Mouse (Mus musculus): ENCODE results near the gene Ifih1.

Gene Ifih1

DNA sequence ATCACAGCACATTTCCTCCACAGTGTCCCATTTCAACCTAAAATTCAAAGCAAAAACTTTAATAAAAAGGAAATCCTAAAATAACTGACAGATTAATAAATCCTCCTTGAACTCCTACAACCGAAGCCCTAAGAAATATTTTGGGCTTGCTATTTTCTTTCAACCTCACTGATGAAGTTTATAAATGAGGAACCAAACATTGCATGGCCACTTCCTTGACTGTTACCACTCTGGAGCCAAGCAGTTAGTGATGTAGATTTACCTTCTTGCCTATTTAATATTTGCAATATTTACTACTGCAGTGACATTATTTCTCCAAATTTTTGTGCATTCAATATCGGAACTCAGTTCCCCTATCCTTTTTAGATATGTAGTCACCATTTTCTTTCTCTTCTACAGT is 6.2 kb downstream of the Ifih1 start:
- no peak for DNase-seq (ENCODE audit: low read depth, low spot score)

DNA sequence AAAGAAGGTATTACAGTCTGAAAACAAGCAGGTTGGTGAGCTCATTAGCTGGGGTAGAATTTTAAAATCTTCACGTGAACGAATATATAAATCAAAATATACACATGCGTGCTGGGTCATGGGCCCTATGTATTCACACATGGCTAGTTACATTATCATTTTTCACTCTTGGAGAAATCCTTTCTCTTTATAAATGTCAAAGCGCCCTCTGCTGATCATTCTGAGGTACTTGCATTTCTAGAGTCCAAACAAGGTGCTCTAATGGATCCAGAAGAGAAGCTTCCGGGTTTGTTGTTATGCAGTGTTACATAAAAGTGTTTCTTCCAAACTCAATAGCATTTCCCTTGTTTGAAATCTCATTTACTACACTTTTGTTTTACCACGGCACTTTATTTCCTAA is 15.6 kb downstream of the Ifih1 start:
- peak; percentile 63 for DNase-seq (ENCODE audit: low read depth, low spot score)

DNA sequence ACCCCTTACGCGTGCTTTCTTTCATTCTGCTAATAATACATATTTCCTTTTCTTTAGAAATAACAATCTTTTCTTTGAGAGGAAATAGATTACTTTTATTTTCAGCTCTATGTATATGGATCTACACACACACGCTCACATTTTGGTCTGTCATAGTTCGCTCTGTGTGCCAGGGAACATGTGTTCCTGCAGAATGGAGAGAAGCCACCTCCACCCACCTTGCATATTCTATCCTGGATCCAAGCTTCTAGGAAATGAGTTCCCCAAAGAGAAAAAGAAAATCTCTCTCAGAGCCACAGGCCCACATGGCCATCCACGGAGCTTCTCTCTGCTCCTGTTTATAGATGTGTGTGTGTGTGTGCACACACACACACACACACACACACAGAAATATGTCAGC is 17.7 kb downstream of the Ifih1 start:
- DNase-seq (ENCODE audit: low read depth, low spot score) = no peak

DNA sequence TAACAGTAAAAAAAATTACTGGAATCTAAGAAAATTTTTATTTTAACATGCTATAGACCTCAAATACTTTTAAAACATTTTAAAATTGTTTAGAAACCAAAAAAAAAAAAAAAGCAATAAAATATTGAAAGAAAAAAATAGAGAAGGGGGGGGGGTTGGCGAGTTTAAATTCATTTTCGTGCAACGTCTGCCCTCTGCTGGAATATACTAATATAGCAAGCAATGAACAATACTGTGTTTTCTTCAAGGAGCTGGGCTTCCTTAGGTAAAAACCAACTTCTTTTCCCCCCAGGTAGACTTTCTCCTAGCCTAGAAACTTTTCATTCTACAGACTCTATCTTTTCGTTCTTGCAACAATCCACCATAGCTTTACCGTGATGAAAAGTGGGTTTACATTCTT is 18.3 kb downstream of the Ifih1 start:
- DNase-seq (ENCODE audit: low read depth, low spot score) = peak; percentile 44

DNA sequence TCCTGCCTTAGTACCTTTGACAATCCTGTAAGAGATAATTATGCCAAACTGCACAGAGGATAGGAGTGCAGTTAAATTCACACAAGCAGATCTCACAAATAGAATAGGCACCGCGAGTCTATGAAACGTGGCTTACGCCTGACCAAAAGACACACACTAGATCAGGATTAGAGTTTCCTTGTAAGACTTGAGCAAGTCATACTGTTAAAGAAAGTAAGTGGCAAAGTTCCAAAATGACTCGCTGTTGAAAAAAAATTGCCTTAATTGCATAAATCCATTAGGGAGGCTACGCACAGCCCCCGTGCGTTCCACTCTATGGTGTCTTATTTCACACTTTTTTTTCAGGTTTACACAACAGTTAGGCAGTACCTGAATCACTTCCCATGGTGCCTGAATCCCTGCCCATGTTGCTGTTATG is 23.0 kb downstream of the Ifih1 start:
- no peak for DNase-seq (ENCODE audit: low read depth, low spot score)

DNA sequence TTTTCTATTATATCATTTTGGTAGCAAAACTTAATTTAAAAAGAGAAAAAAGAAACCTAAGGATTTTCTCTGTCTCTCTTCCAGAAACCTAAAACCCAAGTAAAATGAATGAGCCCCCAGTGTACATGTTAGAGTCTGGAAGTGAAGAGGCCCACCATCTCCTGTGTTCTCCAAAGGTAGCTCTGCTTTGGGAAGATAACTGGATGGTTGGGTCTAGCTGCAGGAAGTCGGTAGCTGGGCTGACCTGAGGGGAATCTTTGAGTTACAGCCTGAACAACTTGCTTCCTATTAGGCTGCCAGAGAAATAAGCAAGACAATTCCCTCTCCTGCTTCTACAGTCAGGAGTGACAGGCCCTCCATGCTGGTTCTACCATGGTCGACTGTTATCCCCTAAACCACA is 26.4 kb downstream of the Ifih1 start:
- DNase-seq (ENCODE audit: low read depth, low spot score) = no peak

DNA sequence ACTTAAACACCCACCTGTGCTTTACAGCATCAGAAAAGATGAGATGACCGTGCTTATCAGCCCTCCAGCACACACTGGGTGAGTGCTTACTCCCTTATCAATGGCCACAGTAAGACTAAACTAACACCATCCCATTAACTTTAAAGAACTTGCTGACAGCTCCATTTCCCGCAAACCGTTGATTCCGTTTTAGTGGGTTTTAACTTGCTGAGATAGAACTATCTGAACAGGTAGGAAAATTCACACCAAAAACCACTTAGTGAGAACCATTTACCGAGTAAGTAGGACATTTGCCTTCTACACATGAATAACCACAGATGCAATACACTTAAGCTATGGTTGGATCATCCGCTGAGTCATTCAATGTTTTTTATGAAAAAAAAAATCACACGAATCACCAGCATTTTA is 27.1 kb downstream of the Ifih1 start:
- peak; percentile 14 for DNase-seq (ENCODE audit: low read depth, low spot score)

DNA sequence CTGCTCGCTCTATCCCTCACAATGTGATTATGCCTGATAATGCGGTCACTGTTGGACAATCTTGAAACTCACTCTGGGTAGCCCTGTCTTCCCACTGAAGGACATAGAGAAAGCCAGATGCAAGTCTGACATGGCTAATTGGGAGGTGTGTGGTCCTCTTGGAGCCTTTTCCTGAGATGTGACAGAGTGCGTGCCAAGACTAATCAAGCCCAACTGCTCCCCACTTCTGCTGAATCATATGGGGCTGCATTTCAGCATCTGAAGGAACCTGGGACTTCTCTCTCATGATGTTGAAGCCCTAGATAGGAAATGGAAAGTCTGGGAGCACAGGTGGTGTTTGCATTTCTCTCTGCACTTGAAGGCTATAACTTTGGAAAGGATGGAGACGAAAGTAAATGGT is 32.9 kb downstream of the Ifih1 start:
- DNase-seq (ENCODE audit: low read depth, low spot score) = no peak

DNA sequence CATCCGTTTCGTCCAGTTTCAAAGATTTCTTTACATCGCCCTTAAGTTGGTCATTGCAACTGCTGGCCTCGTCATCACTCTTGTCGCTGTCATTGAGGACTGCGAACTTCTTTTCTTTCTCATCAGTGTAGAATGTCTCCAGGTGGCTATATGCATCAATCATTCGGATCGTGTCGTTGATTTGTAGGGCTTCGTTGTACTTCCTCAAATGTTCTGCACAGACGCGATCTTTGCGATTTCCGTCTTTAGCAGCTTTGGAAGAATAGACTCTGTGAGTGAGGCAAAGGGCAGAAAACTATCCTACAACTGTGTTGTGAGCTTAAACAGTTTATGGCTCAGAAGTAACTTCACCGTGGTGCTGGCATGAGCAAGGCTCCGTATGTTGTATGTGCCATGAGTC is 39.9 kb downstream of the Ifih1 start:
- no peak for DNase-seq (ENCODE audit: low read depth, low spot score)

DNA sequence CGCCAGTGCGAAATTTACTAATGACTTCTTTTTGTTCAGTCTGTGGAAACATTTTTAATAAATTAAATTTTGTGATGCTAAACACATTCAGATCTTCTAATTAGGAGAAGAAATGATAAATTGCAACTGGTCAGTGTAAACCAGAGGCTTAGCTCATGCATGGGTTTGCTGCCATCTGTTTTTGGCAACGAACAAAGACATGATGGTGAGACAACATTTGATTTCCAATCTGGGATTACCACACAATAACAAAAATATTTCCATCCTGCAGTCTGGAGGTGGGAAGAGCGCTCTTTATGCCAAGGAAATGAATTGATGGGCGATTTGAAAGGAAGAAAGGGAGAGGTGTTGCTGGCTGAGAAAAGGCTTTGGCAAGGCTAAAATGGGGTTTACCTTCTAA is 42.5 kb downstream of the Ifih1 start:
- DNase-seq (ENCODE audit: low read depth, low spot score) = no peak

DNA sequence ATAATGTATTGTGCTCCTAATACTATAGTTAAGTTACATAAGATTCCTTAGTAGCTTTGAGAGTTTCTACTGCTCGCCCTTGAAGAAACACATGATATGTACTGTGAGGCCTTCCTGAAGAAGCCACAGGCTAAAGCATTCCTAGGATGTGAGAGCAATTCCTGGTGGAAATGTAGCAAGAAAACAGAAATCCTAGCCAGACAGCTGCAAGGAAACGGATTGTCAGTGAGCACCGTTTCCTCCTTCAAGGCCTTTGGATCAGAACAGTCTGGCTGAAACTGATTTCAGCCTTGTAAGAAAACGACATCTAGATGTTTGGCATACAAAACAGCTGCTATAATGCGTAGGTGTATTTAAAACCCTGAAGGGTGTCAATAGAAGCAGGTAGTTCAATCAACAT is 49.5 kb downstream of the Ifih1 start:
- no peak for DNase-seq (ENCODE audit: low read depth, low spot score)

DNA sequence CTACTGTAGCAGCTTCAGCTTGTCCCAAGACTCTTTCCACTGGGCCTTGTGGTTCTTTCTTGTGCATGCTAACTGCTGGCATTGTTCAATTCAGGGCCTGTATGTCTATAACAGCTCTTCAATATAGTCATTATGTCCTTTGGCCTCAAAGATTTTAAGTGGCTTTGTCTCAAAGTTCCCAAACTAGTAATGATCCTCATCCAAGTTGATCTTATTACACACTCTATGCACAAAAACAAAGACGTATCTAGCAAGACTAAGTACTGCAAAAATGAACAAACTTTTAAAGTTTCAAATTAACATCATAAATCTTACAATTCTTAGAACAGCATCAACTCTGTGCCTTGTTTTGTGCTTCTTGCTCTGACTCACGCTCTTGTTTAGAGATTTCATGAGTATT is 51.6 kb downstream of the Ifih1 start:
- no peak for DNase-seq (ENCODE audit: low read depth, low spot score)

DNA sequence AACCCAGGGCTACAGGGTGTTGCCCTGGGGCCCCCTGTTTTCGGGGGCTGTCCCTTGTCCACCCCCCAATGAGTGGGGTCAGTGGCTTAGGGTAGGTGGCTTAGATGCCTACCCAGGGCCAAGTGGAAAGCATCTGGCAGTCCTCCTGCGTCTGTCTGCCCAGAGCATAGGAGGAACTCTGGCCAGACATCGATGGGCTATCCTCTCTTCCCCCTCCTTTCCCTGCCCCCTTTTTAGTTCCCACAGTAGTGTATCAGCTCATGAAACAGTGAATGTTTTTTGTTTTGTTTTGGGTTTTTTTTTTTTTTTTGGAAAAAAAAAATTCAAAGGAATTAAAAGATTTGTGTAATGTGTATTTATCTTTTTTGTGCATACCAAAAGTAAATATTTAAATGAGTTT is 54.5 kb downstream of the Ifih1 start:
- DNase-seq (ENCODE audit: low read depth, low spot score) = no peak

DNA sequence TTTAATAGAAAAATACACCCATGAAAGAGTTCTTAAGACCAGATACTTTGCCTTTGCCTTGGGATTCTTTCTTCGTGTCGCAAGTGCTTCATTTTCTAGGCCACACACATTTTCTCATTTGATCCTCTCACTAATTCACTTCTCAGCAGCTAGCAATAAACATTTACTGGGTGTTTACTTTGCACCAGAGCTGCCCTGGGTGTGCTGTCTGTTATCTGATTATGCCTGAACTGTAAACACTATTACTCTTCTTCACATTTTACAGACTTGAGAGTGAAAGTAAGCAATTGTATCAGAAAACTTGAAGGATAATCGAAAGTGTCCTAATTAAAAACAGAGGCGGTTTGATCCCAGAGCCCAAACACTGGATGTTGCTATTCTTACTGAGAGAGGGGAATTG is 56.7 kb downstream of the Ifih1 start:
- no peak for DNase-seq (ENCODE audit: low read depth, low spot score)

DNA sequence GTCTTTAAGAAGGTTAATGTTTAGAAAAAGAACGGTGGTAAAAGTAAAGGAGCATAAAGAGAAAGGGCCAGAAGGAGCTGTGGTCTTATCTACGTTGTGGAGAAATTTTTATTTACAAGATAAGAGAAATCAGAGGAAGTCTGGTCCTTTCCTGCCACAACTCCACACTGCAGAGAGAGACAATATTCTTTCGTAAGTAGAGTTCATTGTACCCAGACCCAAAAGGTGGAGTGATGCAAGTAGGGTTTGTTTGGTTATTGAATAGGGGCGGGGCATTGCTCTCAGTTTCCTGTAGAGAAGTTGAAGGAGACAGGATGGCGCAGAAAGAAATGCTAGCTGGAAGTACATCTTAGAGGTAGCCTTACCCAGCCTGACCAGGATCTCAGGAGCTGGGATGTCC is 60.3 kb downstream of the Ifih1 start:
- DNase-seq (ENCODE audit: low read depth, low spot score) = no peak

DNA sequence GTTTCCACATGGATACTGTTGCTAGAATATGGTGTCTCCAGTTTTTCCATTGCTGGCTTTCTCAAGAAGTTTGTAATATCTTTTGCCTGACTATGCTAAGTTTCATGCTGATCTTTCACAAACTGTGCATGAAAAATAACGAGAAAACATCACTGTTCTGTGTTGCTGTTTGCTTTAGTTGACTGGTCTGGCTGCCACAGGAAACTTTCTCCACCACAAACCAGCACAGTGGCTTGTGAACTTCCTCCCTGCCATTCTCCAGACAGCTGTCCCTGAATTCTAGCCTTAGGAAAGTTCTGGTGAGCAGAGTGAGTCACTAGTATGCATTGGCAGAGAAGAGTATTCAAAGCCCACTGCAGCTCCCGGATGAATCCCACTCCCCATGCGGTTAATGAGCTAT is 71.1 kb downstream of the Ifih1 start:
- DNase-seq (ENCODE audit: low read depth, low spot score) = no peak

DNA sequence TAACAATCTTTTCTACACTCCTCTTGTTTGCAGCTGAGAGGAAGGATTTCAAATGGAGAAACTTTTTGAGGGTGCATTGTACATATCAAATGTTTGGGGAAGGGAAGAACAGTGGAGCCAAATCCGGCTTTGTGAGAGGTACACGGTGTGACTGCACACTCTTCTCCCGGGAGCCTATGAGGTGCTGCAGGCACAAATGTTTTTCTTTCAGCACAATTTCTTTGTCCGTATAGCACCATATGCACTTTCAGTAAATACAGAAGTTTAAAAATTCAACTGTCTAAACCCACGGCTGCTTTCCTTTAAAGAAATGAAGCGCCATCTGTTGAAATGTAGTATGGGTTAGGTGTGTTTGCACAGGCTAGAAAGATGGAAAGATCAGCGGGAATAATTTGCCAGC is 71.8 kb downstream of the Ifih1 start:
- no peak for DNase-seq (ENCODE audit: low read depth, low spot score)

DNA sequence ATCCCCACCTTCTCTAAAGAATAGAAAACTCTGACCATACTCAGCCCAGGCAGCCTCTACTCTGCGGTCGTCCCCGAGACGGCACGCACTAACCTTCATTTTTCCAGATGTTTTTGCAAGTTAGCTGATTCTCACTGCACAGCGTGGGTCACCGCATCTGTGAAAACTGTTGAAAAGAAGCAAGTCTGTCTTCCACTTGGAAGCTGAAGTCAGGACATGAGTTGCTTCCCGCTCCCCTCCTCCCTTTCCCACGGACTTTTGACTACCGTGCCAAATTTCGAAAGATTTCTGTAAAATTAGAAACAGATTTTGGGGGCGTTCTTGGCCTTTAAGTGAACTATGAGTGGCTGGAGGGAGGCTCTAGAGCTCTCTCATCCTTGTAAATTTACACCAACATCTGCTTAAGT is 72.3 kb downstream of the Ifih1 start, which contains the start of gene Fap:
TSS of gene Fap (minus strand) at position 323 of the 407 bp plus-strand sequence.
- no peak for DNase-seq (ENCODE audit: low read depth, low spot score)

DNA sequence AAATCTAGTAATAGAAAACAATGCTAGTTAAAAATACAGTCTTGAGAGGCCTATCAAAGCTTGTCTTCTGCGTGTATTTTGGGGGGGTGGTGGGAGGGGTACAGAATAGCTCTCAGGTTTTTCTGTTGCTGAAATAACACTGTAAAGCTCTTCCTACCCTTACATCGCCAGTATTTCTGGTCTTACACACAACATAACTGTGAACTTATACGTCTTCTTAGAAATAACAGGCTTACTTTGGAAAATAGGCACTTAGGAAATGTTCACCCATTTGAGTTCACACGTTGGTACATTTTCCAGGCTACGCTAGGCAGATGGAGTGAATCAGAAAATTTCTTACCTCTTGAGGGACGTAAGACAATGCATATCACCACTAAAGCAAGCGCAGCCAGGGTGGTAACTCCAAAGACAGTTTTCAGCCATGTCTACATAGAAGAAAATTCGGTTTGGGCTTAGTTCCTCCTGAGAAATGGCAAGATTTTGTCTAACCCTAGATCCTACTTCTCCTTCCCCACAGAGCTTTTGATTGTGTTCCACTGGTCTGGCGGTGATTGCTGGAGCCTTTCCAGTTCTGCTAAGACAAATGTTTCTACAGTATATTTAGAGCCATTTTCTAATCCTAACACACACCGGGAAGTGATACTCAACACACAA is 72.8 kb downstream of the Ifih1 start:
- DNase-seq (ENCODE audit: low read depth, low spot score) = no peak

DNA sequence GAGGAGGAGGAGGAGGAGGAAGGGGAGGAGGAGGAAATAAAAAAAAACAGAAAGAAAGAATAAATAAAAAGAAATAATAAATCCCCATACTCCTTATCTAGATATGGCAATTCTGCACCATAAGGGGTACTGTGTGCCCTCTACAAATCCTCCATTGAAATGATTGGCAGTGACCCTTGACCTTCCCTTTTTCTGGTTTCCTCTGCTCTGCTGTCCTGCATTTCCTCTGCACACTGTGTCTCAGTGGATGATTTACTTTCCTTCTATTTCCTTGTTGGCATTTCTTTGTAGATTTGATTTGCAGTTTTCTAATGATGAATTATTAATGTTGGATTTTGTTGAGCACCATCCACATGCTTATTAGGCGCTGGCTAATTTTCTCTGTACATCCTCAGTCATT is 81.4 kb downstream of the Ifih1 start:
- no peak for DNase-seq (ENCODE audit: low read depth, low spot score)

DNA sequence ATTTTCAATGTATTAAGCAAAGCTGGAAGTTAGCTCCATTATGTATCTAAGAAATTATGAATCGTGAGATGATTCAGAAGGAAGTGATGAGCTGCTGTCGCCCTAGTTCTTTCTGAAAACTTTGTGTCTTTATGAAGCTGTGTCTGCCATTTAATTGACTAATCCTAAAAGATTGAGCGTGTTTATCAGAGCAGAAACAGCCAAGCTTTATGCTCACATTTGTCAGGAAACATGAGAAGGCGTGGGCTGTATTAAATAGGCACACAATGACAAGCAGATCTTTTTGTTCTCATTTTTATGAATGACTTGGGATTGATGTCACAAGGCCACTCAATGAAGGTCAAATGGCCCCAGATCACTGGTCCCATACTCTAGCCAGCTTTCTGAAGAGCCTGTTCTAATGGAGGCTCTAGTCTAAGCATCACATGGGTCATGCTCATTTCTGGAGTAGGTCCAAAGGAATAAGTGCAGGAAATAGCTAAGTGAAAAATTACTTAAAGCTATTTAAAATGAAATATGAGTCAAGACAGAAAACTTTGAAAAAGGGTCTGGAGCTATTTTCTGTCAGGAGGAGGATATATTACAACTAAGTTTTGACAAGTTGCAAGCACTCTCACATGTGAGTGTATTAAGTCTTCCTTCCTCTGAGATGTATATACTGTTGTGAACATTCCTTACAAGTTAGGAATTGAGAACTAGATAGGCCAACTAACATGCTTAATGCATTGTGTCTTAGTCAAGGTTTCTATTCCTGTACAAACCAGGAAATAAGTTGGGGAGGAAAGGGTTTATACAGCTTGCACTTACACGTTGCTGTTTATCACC is 83.2 kb downstream of the Ifih1 start:
- DNase-seq (ENCODE audit: low read depth, low spot score) = no peak

DNA sequence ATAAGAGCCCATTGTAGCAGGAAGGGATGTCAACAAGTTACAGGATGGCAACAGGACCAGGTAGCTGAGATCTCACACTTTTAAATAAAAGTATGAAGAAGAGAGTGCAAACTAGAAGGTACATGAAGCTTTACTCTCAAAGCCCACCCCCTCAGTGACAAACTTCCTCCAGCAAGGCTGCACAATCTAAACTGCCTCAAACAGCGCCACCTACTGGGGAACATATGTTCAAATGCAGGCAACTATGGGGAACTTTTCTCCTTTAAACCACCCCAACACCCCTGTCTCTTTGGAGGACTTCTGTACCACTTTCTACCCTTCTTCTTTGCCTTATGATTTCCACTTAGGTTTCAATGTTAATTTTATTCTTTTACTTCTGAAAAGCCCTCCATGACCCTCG is 88.6 kb downstream of the Ifih1 start:
- no peak for DNase-seq (ENCODE audit: low read depth, low spot score)

DNA sequence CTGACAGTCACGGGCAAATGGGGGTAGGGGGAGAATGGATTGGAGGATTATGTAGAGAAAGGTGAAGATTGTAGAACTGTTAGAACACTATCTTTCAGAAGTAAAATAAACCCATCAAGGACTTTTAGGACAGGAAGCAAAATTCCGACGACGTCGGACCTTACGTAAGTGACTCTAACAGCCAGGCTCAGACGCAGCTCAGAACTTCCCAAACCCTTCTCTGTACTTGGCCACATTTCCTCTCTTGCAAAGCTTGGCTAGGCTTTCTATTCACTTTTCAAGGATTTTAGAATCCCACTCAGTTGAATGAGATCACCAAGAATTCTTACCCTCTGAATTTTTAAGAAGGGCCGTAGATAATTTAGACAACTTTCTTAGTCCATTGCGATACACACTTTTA is 89.7 kb downstream of the Ifih1 start:
- no peak for DNase-seq (ENCODE audit: low read depth, low spot score)
